Mouse (Mus musculus) mesoderm, embryonic 11.5 days (tissue): Measurements from ENCODE around the gene Ugt1a2.

Experiments used
- DNase-seq: peaks from one replicate; pipeline ENCODE4 v3.0.0-alpha.2; 2012; ENCODE audit warnings: low read depth, low spot score

Ugt1a2 gene

GRCm38 (mm10) chr1:88233421-88234247 is 33.2 kb downstream of the Ugt1a2 start:
- no peak for DNase-seq

GRCm38 (mm10) chr1:88234248-88234610 is 33.8 kb downstream of the Ugt1a2 start:
- DNase-seq, result no peak

- no peak for DNase-seq
Observed at GRCm38 (mm10) chr1:88234646-88235045, 34.2 kb downstream of the Ugt1a2 start.

GRCm38 (mm10) chr1:88235046-88235893 is 34.9 kb downstream of the Ugt1a2 start:
- no peak for DNase-seq

DNA sequence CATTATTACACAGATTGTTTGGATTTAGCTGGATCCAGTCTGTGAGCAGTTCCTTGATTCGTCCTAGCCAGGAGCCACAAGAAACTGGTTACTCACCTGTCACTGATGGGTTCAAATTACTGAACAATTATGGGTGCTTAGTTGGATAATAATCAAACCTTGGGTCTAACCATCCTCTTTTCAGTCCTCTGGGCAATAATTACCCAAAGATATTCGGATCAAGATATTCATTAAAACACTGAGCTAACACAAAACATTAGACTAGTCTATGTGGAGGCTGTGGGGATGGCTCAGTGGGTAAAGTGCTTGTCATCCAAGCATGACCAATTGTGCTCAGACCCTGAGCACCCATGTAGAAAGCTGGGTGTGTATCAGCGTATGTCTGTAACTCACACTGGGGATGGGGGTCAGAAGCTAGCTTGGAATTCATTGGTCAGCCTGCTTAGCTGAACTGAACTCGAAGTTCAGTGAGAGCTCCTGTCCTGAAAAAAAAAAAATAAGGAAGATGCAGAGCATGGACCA is 35.6 kb downstream of the Ugt1a2 start:
- no peak for DNase-seq

DNA sequence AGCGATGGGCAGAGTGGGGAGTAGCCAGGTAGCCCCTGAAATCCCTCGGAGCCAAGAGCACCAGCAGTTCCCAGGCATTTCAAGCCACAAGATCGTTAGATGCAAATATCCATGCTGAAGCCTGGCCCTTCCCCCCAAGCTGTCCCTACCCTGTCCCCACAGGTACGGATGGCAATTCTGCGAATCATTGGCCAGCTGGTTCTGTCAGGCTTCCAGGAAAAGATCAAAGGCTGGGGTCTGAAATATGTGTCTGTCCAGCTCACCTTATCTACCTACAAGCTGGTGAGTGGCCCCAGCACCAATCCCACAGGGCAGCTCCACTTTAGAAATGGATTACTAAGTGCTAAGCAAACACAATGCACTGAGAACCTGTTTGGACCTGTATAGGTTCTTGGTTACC is 36.9 kb downstream of the Ugt1a2 start:
- no peak for DNase-seq

- no peak for DNase-seq
Observed at GRCm38 (mm10) chr1:88238771-88239170, 38.4 kb downstream of the Ugt1a2 start.

DNA sequence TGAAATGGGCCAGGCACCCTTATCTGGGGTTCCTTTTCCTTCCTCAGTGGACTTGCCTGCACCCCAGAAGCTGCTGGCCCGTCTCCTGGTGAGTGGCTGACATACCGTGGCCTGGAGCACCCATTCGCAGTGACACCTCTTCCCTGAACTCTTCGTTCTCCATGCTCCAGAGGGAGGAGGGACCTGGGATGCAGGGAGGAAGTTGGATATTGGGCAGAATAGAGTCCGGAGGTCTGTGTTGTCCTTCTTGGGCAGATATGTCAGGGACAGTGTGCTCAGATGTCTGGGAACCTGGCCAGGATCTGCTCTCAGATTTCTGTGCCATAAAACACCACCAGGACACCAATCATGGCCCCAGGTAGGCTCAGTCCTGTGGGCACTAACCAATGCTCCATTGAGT is 39.7 kb downstream of the Ugt1a2 start:
- no peak for DNase-seq

DNA sequence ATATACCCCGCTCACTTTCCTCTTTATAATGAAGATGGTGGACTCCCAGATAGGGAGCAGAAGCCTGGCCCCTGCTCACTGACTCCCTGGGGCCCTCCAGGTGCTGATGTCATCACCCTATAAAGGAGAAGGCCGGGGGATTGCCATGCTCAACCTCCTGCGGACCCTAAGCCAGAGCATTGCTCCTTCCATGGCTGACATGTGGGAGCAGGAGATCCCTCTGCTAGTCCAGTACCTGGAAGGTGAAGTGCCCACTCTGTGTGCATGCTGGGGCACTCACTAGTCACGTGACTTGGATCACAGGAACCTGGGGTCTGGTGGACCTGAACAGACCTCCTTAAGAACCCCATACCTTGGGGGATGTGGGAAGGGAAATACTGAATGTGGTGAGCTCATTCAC is 40.2 kb downstream of the Ugt1a2 start:
- no peak for DNase-seq

- DNase-seq, result no peak
Observed at GRCm38 (mm10) chr1:88243861-88244260, 43.5 kb downstream of the Ugt1a2 start.

DNA sequence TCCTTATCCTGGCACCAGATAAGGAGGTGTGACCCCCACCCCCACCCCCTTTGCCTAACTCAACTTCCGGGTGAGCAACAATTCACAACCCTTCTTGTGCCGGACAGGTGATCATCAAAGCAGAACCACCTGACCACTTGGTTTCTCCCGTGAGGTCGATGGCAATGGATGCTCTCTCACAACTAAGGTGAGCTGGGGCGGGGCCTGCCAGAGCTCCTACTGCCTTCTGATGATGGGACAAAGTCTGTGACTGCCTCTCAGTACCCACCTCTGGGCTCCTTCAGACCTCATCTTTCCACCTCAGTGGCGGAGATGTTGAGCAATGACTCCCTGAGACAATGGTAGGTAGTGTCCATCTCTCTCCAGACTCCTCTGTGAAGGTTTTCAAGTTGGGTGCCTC is 45.5 kb downstream of the Ugt1a2 start:
- DNase-seq, result no peak

- DNase-seq, result no peak
Observed at GRCm38 (mm10) chr1:88246386-88246785, 46.0 kb downstream of the Ugt1a2 start.

DNA sequence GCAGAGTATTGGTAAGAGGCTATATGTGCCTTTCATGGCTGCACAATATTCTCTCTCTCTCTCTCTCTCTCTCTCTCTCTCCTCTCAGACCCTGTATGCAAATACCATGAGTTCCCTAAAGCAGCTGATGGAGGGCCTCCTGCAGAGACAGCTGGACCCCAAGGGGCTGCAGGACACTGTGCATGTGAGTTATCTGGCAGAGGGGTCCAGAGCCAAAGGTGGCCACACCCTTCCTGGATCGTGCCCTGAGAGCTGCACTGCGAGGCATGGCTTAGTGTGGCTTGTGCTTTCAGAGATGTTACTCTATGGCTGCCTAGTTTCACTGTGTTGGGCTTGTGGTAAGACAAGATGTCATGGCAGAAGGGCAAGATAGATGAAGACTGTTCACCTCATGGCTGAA is 47.3 kb downstream of the Ugt1a2 start:
- DNase-seq, result no peak

DNA sequence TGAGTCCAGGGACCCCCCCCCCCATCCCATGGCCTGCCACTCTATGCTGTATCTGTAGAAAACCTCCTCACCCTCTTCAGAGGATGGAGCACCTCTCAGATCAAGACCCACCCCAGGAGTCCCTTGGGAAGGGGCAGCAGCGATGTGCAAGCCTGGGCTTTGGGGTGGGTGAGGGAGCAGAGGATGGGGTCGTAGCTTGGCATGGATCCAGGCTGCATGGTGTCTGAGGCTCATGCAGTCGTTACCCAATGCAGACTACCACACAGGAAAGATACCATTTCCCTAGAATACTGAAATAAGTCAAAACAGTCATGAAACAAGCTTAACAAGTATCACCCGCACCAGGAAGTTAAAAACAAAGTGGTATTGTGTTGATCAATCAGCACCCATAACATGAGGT is 48.3 kb downstream of the Ugt1a2 start:
- DNase-seq, result no peak

DNA sequence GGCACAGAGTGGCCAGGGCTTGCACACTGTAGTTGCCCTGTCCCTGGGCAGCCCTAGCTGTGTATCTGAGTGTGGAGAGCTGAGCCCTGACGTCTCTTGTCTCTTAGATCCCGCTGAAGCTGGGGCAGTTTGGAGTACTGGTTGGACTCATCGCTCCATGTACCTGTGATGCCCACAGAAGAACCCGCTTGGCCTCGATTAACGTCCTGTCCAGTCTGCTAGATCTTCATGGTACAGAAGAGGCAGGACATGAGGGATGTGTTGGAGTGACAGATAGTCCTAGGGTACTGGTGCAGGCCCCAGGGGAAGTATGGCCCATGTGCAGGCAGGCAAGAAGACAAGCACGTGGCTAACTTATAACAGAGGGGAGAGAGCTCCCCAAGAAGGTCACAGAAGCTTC is 49.2 kb downstream of the Ugt1a2 start:
- no peak for DNase-seq

GRCm38 (mm10) chr1:88250023-88250422 is 49.6 kb downstream of the Ugt1a2 start:
- DNase-seq, result no peak

DNA sequence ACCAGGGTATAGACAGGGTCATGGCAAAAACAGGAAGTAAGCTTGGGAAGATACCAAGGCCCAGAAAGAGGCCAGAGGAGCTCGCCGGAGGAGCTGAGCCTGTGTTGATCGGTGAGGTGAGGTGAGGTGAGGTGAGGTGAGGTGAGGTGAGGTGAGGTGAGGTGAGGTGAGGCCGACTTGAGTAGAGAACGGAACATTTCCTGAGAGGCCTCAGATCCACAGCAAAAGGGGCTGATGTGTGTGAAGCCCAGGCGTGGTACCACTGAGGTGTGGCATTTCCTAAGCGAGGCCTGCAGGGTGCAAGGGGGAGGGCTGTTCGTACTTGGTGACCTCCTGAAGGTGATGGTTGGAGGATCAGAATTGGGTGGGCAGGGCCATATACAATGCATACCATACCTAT is 52.7 kb downstream of the Ugt1a2 start:
- DNase-seq, result no peak

GRCm38 (mm10) chr1:88253540-88253939 is 53.1 kb downstream of the Ugt1a2 start:
- DNase-seq, result no peak

DNA sequence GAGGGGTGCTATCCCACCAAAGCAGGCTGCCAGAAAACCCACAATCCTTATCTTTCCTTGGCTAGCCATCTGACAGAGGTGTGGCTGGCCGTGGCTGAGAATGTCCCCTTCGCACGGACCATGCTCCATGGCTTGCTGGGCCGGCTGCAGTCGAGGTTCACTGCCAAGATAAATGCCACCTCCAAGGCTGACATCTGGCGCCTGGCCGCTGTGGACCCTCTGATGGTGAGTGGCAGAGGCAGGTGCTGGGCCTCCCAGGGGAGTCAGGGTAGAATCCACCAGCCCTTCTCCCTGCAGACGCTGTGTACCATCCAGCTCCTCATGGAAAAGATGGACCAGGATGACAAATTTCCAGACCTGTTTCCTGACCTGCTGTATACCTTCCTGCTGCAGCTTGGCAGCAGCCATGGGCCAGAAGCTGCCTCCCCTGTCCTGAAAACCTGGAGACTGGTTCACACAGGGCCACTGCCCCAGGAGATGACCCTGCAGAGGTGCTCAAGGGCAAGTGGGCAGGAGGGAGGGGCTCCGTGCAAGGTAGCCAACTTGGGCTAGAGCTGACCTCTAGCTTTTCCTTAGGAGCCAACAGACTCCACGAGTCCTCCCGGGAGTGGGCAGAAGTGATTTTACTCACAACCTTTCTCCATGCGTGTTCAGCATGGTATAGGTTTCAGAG is 54.5 kb downstream of the Ugt1a2 start:
- no peak for DNase-seq

- no peak for DNase-seq
Observed at GRCm38 (mm10) chr1:88255466-88255857, 55.1 kb downstream of the Ugt1a2 start.

DNA sequence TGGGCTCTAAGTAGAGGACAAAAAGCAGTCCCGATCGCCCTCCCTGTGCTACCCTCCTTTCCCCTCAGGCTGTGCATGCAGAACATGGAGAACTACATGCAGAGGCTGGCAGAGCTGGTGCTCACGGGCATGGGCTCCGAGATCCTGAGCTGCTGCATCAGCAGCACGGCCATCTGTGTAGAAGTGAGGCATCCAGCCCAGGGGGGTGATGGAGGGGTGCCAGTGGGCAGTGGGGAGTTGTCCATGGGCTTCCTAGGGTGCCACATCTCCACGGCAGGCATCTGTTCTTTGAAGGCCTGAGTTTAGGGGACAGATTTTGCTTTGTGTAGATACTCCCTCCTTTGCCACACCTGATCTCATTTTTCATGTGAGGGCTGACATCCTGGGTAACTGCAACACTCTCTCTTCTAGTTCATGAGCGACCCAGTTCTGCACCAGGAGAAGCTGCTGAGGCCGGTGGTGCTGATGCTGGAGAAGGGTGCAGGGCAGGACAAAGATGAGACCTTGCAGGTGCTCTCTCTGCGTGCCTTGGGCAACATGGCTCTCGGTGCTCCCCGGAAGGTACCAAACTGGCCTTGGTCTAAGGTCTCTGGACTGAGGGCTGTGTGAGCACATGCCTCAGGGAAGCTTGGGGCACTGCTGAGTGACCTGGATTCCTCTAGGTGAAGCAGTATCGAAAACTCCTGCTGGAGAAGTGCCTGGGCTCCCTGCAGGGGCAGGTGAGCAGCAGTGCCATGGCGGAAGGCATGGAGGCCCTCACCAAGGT is 55.8 kb downstream of the Ugt1a2 start:
- DNase-seq, result no peak
